Mouse (Mus musculus) retina, postnatal 7 days (tissue): ENCODE measurements around the gene Clcn2.

ENCODE experiments used
- DNase-seq: peaks from one replicate; pipeline ENCODE4 v3.0.0-alpha.2; 2012; ENCODE audit warnings: low read depth, low spot score

Gene Clcn2

DNA sequence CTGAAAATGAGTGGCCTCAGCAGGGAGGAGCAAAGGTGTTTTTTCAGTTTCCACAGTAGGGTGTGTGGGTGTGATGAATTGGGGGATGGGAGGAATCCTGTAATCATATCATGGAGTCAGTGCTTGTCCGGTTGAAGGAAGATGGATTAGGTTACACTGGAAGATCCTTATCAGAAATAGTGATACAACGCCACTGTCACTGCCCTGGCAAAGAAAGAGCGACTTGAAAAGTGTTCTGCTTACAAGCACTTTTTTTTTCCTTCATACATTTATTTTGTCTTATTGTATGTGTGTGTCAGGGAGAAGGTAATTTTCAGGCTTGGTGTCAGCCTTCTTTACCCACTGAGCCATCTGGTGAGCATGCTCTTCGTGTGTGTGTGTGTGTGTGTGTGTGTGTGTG, 5.2 kb upstream of the Clcn2 start:
- DNase-seq, result no peak

DNA sequence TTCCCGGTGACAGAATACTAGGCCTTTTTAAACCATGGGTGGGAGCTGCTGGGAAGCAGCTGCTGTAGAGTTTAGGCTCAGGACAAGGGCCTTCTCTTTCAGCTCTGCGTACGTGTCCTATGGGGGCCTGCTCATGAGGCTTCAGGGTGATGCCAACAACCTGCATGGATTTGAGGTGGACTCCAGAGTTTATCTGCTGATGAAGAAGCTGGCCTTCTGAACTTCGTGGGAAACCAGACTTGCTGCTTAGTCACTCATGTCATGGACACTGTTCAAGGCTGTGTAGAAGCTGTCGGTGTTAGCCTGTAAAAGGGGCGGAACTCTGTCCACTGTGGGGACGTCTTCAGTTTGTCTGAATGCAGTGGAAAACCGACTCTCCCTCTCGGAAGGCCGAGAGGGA, 4.3 kb upstream of the Clcn2 start:
- DNase-seq, result no peak

DNA sequence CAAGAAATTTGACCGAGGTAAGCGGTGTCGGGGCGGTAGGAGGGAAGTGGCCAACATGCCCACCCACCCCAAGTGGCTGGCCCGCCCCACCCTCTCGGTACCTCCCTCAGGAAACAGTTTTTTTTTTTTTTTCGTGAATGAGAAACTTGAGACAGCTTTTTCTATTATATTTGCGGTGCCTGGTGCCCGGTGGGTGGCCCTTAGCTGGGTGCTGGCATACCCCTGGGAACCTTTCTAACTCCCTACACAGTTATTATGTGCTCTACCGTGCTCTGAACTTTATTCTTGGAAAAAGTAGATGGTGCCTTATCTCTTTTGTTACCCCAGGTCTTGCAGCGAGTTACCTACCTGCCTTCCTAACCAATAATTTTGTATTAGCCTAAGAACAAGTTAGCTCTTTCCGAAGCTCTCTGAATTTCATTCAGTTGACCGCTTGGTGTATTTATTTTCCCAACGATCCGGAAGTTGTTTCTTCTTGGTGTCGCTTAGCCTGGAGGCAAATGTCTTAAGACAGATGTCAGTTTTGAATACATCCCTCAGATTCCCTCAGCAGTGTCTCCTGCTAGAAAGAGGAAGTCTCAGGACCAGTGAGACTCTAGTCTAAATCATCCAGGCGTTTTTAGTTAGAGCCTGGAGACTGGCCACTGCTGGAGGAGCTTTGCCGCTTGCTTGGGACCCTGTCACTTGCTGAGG, 578 bp upstream of the Clcn2 start:
- no peak for DNase-seq

DNA sequence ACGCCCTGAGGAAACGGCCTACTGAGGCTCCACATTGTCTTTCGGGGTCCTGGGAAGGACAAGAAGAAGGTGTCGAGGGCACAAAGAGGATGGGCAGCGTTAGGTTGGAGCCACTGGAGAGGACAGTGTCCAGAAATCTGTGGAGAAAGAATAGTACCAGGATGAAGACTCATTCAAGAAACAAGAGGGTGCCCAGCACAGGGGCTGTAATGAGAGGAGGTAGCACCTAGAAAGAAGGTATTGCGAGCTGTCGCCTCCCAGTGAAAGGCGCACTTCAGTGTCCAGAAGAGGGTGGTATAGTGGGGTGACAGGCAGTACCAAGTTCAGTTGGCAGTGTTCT, 735 bp downstream of the Clcn2 start:
- no peak for DNase-seq

DNA sequence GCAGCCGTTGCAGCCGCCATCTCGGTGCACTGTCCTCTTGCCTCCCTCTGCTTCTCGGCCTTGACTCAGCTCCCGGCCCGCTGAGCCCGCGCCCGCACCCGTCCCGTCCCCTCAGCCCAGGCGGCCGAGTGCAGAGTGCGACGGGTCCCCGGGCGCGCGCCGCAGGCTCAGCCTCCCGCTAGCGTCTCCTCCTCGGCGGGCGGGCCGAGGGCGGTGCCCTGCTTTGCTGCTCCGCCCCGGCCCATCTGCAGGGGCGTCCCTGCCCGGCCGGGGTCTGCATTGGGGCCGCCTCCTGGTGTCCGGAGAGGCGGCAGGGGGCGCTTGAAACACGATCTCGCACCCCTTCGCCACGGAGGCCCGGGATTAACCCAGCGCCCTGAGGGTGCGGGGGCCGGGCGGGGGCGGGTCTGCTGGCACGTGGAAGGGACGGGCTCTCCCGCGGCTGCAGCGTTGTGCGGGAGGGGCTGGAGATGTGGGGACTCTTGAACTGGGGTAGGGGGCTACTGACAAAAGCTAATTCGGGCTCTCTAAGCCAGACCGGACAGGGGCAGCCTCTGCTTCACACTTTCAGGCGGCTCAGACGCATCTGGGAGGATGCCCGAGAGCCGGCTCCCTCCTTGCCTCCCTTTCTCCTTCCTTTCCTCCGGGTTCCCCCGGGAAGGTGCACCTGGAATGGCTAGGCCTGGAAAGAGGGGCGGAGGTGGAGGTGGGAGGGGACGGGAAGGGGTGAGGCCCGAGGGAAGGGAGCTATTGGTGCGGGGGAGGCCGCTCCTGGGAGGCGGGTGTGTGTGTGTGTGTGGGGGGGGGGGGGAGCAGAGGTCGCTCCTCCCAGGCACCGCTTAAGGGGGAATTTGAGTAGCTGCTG, 1.3 kb downstream of the Clcn2 start:
- DNase-seq, result peak; percentile 55

DNA sequence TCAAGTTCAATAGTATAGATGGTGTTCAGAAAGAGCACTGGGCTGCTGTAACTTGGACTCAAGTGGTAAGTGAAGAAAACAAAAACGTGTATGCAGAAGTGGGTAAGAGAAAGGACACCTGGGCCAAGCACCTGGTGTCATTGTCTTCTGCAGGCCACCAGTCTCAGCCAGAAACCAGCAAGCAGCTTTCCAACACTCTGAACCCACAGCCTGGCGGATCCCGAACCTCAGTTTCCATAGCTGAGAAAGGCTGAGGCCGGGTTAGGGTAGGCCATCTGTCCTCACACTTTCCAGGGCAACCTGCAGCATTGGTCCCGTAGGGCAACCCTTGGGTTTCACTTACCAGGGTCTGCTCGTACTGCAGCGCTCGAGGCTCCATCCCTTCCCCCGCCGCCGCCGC, 2.0 kb downstream of the Clcn2 start:
- DNase-seq, result no peak

DNA sequence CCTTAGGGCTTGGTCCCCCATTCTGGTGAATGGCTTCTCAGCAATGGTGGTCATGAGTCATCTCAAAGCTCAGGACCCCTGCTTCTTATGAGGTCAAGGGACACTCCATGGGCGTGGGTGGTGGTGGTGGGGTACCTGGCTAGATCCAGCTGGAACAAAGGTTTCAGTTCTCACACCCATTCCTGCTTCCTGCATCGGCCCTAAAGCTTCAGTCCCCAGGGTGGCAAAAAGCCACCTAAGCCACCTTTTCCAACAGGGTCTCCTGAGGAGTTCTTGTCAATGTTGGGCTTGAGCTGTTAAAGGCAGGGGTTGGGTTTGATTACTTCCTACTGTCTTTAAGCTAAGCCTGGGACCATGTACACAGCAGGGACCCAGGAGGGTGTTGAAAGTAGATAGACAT, 2.4 kb downstream of the Clcn2 start:
- DNase-seq, result no peak

DNA sequence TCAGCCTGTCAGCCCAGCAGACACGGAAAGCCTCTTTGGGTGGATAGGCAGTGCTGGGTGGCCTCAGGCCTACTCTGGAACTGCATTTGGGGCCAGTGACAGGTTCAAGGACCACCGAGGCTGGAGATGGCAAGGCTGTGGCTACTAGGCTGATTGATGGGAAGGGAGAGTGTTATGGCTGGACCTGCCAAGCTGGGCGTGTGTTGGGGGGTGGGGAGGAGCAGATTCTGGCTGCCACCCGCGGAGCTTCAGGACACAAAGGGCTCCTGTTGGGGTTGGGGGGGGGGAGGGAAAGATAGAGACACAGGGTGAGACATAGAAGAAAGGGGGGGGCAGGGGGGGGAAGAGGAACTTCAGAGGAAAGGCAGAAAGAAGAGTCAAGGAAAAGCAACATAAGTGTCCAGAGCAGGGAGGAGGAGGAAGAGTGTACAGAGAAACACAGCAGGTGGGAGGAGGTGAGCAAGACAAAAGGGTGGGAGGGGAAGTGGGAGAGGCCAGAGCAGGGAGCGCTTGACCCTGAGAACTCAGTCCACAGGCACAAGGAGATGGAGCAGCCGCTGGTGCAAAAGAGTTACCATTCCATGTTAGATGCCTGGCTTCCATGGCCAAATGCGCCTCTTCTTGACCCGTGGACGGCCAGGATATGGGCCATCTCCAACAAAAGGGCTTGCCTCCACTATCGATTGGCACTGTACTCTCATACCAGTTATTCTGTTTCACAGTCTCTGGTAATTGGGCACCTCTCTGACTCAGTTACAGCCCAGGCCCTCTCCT, 3.1 kb downstream of the Clcn2 start:
- DNase-seq, result no peak

DNA sequence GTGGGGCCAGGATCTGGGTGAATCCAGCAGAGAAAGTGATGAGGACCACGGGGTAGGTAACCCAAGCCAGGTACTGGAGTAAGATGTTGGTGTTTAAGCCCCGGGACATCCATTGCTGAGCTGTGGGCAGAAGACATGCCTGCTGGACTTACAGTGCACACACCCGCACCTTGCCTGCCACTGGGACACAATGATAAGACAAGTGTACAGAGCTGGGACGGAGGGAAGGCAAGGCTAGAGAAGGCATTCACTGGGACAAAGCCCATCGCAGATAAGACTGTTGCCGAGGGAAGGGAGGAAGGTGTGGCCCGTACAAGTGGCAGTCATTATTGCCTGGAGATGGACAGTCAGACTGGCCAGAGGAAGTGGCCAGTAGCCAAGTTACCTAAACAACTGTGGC, 4.7 kb downstream of the Clcn2 start:
- DNase-seq, result no peak

DNA sequence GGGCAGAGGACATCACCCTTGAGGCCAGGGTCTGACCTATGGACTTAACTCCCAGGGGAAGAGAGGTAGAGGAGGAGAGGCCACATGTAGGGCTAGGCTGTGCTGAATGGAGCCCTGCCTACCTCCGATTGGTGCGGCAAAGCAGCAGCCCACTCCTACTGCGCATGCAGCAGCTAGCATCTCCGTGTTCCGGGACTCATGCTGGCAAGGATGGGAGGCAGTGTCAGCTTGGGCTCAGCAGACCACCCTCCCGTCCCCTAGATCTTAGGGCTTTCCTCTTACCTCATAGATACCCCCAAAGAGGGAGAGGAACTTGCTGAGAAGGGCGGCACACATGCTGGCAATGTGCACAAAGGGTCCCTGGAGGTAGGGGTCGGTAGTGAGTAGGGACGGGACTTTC, 5.4 kb downstream of the Clcn2 start:
- DNase-seq, result no peak

DNA sequence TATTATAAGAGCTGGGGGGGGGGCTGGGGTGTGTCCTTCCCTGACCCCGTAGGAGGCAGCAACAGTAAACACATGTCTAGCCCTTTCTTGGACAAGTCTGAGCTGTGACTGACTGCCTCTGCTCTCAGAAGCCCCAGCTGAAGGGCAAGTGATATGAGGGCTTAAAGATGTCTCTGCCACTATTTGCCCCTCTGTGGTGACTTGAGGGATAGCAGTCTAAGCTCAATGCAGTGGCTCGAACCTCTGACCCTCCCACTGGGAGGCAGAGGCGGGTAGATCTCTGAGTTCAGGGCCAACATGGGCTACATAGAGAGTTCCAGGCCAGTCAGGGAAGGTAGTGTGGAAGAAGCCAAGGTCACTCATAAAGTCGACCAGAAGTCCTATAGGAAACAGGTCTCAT, 6.7 kb downstream of the Clcn2 start:
- DNase-seq, result no peak

DNA sequence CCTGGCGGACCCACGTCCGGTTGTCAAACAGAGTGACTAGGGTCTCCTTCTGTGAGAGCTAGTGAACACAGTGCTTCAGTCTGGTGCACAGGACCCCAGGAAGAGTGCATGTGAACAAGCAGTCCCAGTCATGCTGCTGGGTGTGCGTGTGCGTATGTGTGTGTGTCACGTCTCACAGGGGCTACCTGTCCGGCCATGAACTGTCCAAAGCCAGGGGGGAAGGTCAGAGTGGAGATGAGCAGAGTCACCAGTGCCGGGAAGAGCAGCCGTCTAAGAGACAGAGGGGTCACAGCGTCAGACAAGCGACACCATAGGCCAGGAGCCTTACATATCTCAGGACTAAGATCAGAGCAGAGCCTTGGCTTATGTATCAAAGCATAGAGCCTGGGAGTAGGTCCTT, 7.2 kb downstream of the Clcn2 start:
- DNase-seq, result no peak

DNA sequence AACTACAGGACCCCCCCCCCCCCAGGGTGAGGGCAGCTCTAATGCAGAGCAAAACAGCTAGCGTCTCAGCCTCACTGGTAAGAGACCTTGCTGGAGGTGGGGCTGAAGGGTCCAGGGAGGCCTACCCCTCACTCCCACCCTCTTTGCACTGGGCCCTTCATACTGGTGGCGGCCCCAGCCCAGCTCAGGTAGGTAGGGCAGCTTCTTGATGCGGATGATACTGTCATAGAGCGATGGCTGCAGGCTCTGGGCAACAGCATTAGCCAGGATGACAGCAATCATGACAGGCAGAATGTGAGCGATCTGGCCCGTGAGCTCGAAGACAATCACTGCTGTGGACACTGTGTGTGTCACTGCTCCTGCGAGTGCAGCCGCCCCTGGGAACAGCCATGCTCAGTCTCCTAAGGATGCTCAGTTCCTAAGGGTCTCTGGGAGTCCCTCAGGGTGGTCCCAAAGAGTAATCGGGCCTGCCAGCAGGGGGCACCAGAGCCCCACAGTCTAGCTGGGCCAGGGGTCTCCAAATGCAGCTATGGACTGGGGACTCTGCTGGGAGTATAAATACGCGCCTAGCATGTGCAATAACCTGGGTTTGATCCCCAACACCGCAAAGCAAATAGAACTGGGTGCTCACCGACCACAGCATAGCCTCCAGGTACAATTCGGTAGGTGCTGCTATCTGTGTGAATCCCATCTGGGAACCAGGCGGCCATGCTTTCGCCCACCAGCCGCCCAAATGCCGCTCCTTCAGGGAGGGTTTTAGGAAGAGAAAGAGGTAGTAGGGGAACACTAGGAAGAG, 8.4 kb downstream of the Clcn2 start:
- DNase-seq, result no peak

DNA sequence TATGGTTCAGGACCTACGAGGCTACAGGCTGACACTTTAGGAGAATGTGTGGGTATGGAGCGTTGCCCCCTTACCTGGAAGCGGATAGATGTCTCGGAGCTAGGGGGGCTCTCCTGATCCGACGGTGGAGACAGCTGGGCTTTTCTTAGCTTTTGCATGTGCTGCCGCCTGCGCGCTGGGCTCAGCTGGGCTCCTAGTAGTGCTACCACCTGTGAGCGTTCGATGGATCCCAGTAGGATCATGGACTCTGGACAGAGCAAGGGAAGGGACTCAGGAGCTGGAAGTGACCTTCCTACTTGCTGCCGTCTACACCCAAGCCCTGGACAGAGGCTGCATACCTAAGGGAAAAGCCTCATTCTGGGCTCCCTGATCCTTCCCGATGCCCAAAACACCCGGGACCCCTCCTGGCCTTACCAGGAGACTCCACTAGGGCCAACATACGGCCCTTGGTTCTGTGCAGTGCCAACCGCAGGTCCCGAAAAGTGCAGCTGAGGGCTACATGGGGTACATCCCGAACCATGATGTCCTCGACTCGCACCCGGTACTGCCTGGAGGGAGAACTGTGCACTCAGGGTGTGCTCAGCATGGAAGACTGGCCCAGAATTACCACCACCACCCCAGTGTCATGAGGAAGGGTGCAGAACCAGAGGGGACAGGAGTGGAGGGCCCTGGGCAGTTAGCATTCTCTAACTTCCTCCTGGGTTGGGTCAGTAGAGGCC, 9.2 kb downstream of the Clcn2 start:
- DNase-seq, result no peak

DNA sequence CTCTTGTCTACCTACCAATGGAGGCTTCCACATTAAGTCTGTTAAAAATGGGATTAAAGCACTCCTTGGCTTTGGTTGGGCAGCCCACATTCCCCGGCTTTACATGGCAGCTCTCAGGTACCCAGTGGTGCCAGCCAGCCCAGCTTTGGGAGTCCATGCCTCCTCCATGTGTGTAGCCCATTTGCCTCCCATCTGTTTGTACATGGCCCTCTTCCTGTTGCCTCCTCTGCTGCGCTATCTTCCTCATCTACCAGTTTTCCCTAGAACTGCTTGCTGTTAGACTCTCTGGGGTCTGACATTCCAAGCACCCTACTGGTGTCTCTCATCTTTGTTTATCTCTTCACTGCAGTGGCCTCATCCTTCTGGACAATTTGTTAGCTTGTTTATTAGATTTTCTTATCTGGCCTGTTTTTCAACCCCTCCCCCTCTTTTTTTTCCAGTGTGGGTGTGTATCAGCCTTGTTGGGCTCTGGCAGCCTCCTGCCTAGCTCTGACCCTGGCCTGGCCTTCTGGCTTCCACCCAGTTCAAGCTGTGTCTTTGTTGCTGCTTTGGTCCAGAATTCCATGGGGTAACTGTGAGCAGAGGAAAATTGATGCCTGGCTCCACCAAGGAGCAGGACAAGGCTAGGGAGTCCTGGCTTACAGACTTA, 11.0 kb downstream of the Clcn2 start:
- DNase-seq, result no peak

DNA sequence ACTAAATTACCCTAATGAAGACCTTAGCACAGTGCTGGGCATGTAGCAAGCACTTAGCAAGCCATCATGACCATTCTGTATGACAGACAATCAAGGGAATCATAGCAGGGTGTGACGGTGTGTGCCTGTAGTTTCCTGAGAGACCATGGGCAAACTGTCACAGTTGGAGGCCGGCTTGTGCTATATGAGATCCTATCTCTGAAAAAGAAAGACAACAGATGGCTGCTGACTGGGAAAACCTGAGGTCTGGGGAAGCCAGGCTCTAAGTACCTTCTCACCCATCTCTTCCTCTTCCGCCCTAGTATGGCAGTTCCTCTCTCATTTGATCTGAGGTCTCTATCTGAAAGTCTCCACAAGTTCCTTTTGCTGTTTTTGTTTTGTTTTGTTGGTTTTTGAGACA, 11.8 kb downstream of the Clcn2 start:
- no peak for DNase-seq

DNA sequence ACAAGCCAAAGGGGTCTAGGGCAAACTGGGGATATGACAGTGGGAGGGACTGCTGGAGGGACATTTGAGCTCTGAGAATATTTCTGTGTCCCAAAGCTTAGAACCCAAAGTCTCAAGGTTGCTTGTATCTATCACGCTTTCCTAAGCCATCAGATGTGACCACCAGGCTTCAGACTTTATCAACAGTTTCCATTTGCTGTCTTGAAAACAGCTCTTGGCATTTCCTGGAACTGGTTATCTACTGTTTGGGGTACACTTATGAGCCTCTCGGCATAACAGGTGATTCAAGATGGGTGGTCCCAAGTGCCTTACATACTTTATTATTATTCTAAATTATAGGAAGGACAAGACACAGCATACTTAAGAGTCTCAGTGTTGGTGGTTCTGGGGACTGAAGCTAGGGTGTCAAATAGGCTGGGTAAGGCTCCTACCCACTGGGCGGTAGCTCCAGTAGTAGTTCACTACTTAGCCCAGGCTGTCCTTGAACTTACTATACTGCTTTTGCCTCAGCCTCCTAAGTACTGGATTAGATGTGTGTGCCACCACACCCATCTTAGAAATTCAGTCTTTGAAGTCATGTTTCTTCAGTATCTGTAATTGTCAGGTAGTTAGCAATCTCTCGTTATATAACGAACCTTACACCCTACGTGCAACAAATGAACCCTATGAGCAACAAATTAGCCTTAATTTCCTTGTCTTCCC, 13.7 kb downstream of the Clcn2 start:
- DNase-seq, result no peak

DNA sequence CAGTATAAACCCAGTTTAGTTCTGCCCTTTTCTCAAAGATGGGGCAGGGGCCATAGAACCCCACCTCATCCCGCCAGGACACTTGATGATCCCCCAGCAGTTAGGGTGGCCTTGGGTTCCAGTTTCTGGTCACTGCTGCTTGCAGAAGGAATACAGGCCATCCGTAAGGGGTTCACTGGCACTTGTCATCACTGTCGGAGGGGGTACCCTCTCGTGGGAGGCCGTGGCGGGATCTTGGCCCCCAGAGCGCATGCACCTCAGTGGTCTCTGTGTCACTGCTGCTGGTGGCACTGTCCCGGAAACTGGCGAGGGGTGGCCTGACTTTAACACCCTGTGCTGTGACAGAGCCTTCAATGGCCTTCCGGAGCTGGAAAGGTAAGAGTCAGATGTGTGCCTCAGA, 14.5 kb downstream of the Clcn2 start:
- DNase-seq, result no peak

DNA sequence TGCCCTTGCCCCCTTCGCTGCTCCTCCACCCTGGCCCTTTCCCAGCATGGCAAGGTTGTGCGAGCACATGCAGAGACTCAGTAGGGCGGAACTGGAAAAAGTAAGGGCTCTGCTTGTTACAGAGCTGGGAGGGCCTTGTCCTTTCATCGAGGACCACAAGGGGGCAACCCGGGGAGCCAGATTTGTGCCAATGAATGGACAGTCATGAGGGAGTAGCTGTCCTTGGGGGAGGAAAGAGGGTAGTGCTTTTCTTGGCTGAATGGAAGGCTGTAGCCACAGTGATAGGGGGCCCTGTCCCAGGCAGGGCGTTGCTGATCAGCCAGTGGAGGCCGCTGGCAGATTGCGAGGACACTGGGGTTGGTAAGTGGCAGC, 15.0 kb downstream of the Clcn2 start:
- DNase-seq, result no peak
